Mouse (Mus musculus): ENCODE measurements around the gene Panx2. TPM values are rescaled to one million over a fixed set of nuclear protein-coding genes. Genes with fewer than 3 reads are reported as not detected.

Gene Panx2
- polyA plus RNA-seq, 1 experiment, result not detected

DNA sequence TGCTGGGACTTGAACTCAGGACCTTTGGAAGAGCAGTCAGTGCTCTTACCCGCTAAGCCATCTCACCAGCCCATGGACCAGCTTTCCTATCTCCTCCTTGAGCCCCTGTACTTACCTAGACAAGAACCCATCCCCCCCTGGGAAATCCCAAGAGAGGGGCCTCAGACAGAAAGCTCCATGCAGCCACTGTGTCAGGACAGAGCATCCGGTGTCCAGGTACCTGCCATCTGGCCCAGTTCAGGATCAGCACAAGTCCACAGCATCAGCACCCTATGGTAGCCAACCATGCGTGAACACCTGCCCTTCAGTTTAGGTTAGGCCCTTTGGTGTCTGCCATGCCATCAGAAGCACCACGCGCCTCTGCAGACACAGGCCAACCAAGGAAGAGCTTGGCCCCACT lies 5.4 kb downstream of the Panx2 start:
- Histone ChIP-seq H3K27me3 (ENCODE audit: control insufficient read depth, insufficient read depth, insufficient read length) (peaks cover 97% of the 10 kb centered on the region), H3K4me2 (ENCODE audit: low read depth) (no peak overlapping the region), H3ac (ENCODE audit: control insufficient read depth, insufficient read length) (no peak overlapping the region), H3K79me2 (ENCODE audit: control insufficient read depth, insufficient read depth) (no peaks in the 10 kb centered on the region), H3K36me3 (ENCODE audit: control insufficient read depth, insufficient read depth) (no peaks in the 10 kb centered on the region), H3K4me3 (no peak overlapping the region)
- TF ChIP-seq SRF (IDR thresholded peaks at IDR 0.05; ENCODE audit: control insufficient read depth, insufficient read length, low read depth) (no peak), MYOD1 (IDR thresholded peaks at IDR 0.05; ENCODE audit: control insufficient read depth in 1 of 3, insufficient read length in 2 of 3, low read depth in 2 of 3) (no peak), POLR2A (IDR thresholded peaks at IDR 0.05; ENCODE audit: insufficient read length, low read depth) (no peak), MAX (IDR thresholded peaks at IDR 0.05; ENCODE audit: low read depth) (no peak), REST (IDR thresholded peaks at IDR 0.05; ENCODE audit: insufficient read depth, insufficient read length) (no peak), USF1 (IDR thresholded peaks at IDR 0.05; ENCODE audit: low read depth) (no peak), TCF3 (IDR thresholded peaks at IDR 0.05; ENCODE audit: insufficient read length, low read depth) (no peak), E2F4 (IDR thresholded peaks at IDR 0.05; ENCODE audit: insufficient read depth) (no peak), CEBPB (IDR thresholded peaks at IDR 0.05; ENCODE audit: insufficient read depth, poor library complexity, severe bottlenecking) (no peak), MYOG (IDR thresholded peaks at IDR 0.05; ENCODE audit: control insufficient read depth in 1 of 3, insufficient read depth in 1 of 3, insufficient read length in 2 of 3, low read depth in 2 of 3) (no peak), POLR2AphosphoS2 (IDR thresholded peaks at IDR 0.05; ENCODE audit: insufficient read length, low read depth) (no peak), TCF12 (IDR thresholded peaks at IDR 0.05; ENCODE audit: insufficient read depth, poor library complexity, severe bottlenecking) (no peak)

DNA sequence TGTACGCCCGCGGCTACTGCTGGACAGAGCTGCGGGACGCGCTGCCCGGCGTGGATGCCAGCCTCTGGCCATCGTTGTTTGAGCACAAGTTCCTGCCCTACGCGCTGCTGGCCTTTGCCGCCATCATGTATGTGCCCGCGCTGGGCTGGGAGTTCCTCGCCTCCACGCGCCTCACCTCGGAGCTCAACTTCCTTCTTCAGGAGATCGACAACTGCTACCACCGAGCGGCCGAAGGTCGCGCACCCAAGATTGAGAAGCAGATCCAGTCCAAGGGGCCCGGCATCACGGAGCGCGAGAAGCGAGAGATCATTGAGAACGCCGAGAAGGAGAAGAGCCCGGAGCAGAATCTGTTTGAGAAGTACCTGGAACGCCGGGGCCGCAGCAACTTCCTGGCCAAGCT lies 8.1 kb downstream of the Panx2 start:
- Histone ChIP-seq H3K4me2 (ENCODE audit: low read depth) (no peak overlapping the region), H3ac (ENCODE audit: control insufficient read depth, insufficient read length) (no peak overlapping the region), H3K79me2 (ENCODE audit: control insufficient read depth, insufficient read depth) (no peaks in the 10 kb centered on the region), H3K27me3 (ENCODE audit: control insufficient read depth, insufficient read depth, insufficient read length) (peaks cover 72% of the 10 kb centered on the region), H3K4me3 (no peak overlapping the region), H3K36me3 (ENCODE audit: control insufficient read depth, insufficient read depth) (no peaks in the 10 kb centered on the region)
- TF ChIP-seq MYOD1 (IDR thresholded peaks at IDR 0.05; ENCODE audit: control insufficient read depth in 1 of 3, insufficient read length in 2 of 3, low read depth in 2 of 3), result no peak
- no peak for TF ChIP-seq CEBPB (IDR thresholded peaks at IDR 0.05; ENCODE audit: insufficient read depth, poor library complexity, severe bottlenecking)
- TF ChIP-seq TCF12 (IDR thresholded peaks at IDR 0.05; ENCODE audit: insufficient read depth, poor library complexity, severe bottlenecking), result no peak
- no peak for TF ChIP-seq E2F4 (IDR thresholded peaks at IDR 0.05; ENCODE audit: insufficient read depth)
- no peak for TF ChIP-seq SRF (IDR thresholded peaks at IDR 0.05; ENCODE audit: control insufficient read depth, insufficient read length, low read depth)
- no peak for TF ChIP-seq POLR2A (IDR thresholded peaks at IDR 0.05; ENCODE audit: insufficient read length, low read depth)
- no peak for TF ChIP-seq REST (IDR thresholded peaks at IDR 0.05; ENCODE audit: insufficient read depth, insufficient read length)
- TF ChIP-seq POLR2AphosphoS2 (IDR thresholded peaks at IDR 0.05; ENCODE audit: insufficient read length, low read depth), result no peak
- TF ChIP-seq MAX (IDR thresholded peaks at IDR 0.05; ENCODE audit: low read depth), result no peak
- no peak for TF ChIP-seq USF1 (IDR thresholded peaks at IDR 0.05; ENCODE audit: low read depth)
- TF ChIP-seq MYOG (IDR thresholded peaks at IDR 0.05; ENCODE audit: control insufficient read depth in 1 of 3, insufficient read depth in 1 of 3, insufficient read length in 2 of 3, low read depth in 2 of 3), result no peak
- TF ChIP-seq TCF3 (IDR thresholded peaks at IDR 0.05; ENCODE audit: insufficient read length, low read depth), result no peak

DNA sequence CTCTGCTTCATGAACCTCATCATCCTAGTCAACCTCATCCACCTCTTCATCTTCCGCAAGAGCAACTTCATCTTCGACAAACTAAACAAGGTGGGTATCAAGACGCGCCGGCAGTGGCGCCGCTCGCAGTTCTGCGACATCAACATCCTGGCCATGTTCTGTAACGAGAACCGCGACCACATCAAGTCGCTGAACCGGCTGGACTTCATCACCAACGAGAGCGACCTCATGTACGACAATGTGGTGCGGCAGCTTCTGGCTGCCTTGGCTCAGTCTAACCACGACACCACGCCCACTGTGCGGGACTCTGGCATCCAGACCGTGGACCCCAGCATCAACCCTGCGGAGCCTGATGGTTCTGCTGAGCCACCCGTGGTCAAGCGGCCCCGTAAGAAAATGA lies 8.7 kb downstream of the Panx2 start:
- no peaks in the 10 kb centered on the region for H3K36me3 ChIP-seq (ENCODE audit: control insufficient read depth, insufficient read depth)
- H3K4me2 ChIP-seq (ENCODE audit: low read depth), result no peak overlapping the region
- no peak overlapping the region for H3ac ChIP-seq (ENCODE audit: control insufficient read depth, insufficient read length)
- H3K79me2 ChIP-seq (ENCODE audit: control insufficient read depth, insufficient read depth), result no peaks in the 10 kb centered on the region
- H3K4me3 ChIP-seq, result no peak overlapping the region
- H3K27me3 ChIP-seq (ENCODE audit: control insufficient read depth, insufficient read depth, insufficient read length), result peaks cover 66% of the 10 kb centered on the region
- no peak for TF ChIP-seq SRF (IDR thresholded peaks at IDR 0.05; ENCODE audit: control insufficient read depth, insufficient read length, low read depth)
- no peak for TF ChIP-seq TCF3 (IDR thresholded peaks at IDR 0.05; ENCODE audit: insufficient read length, low read depth)
- TF ChIP-seq MAX (IDR thresholded peaks at IDR 0.05; ENCODE audit: low read depth), result no peak
- TF ChIP-seq POLR2AphosphoS2 (IDR thresholded peaks at IDR 0.05; ENCODE audit: insufficient read length, low read depth), result no peak
- no peak for TF ChIP-seq MYOD1 (IDR thresholded peaks at IDR 0.05; ENCODE audit: control insufficient read depth in 1 of 3, insufficient read length in 2 of 3, low read depth in 2 of 3)
- no peak for TF ChIP-seq USF1 (IDR thresholded peaks at IDR 0.05; ENCODE audit: low read depth)
- TF ChIP-seq TCF12 (IDR thresholded peaks at IDR 0.05; ENCODE audit: insufficient read depth, poor library complexity, severe bottlenecking), result no peak
- no peak for TF ChIP-seq MYOG (IDR thresholded peaks at IDR 0.05; ENCODE audit: control insufficient read depth in 1 of 3, insufficient read depth in 1 of 3, insufficient read length in 2 of 3, low read depth in 2 of 3)
- no peak for TF ChIP-seq POLR2A (IDR thresholded peaks at IDR 0.05; ENCODE audit: insufficient read length, low read depth)
- no peak for TF ChIP-seq E2F4 (IDR thresholded peaks at IDR 0.05; ENCODE audit: insufficient read depth)
- TF ChIP-seq CEBPB (IDR thresholded peaks at IDR 0.05; ENCODE audit: insufficient read depth, poor library complexity, severe bottlenecking), result no peak
- TF ChIP-seq REST (IDR thresholded peaks at IDR 0.05; ENCODE audit: insufficient read depth, insufficient read length), result no peak

DNA sequence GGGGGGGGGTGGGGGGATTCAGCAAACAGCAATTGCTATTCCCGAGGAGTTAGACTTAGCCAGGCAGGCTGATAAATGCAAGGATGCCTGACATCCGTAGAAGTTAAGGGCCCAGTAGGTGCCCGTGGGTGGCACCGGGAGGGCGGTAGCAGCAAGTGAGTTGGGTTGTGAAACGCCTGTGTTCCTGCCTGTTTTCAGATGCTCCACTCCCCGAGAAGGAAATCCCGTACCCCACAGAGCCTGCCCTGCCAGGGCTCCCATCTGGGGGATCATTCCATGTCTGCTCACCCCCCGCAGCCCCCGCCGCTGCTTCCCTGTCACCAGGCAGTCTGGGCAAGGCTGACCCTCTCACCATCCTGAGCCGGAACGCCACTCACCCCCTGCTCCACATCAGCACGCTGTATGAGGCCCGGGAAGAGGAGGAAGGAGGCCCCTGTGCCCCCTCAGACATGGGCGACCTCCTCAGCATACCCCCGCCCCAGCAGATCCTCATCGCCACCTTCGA lies 9.9 kb downstream of the Panx2 start:
- no peak overlapping the region for H3K4me2 ChIP-seq (ENCODE audit: low read depth)
- no peak overlapping the region for H3K4me3 ChIP-seq
- H3K36me3 ChIP-seq (ENCODE audit: control insufficient read depth, insufficient read depth), result no peaks in the 10 kb centered on the region
- no peaks in the 10 kb centered on the region for H3K79me2 ChIP-seq (ENCODE audit: control insufficient read depth, insufficient read depth)
- no peak overlapping the region for H3ac ChIP-seq (ENCODE audit: control insufficient read depth, insufficient read length)
- H3K27me3 ChIP-seq (ENCODE audit: control insufficient read depth, insufficient read depth, insufficient read length), result peaks cover 54% of the 10 kb centered on the region
- TF ChIP-seq E2F4 (IDR thresholded peaks at IDR 0.05; ENCODE audit: insufficient read depth) (no peak), TCF3 (IDR thresholded peaks at IDR 0.05; ENCODE audit: insufficient read length, low read depth) (no peak), MYOD1 (IDR thresholded peaks at IDR 0.05; ENCODE audit: control insufficient read depth in 1 of 3, insufficient read length in 2 of 3, low read depth in 2 of 3) (no peak)

DNA sequence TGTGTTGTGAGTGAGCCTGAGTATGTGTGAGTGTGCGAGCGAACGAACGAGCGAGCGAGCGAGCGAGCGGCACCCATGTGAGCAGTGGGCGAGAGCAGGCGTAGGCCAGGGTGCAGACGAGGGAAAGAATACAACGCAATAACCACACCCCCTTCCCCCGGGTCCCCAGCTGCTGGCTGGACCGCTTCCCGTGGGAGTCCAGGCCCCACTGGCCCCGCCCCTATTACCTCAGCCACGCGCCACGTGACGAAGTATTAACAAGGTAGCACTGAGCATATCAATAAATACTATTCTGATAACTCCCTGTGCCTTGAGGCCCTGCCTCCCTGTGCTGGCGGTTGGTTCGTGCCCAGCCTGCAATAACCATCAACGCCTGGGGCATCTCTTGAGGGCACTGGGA lies 11.1 kb downstream of the Panx2 start:
- Histone ChIP-seq H3ac (ENCODE audit: control insufficient read depth, insufficient read length) (no peak overlapping the region), H3K27me3 (ENCODE audit: control insufficient read depth, insufficient read depth, insufficient read length) (peaks cover 43% of the 10 kb centered on the region), H3K4me2 (ENCODE audit: low read depth) (no peak overlapping the region), H3K4me3 (no peak overlapping the region), H3K79me2 (ENCODE audit: control insufficient read depth, insufficient read depth) (no peaks in the 10 kb centered on the region), H3K36me3 (ENCODE audit: control insufficient read depth, insufficient read depth) (no peaks in the 10 kb centered on the region)
- TF ChIP-seq MYOD1 (IDR thresholded peaks at IDR 0.05; ENCODE audit: control insufficient read depth in 1 of 3, insufficient read length in 2 of 3, low read depth in 2 of 3) (no peak), USF1 (IDR thresholded peaks at IDR 0.05; ENCODE audit: low read depth) (peak; percentile 7)
